Mouse (Mus musculus): Measurements from ENCODE around the gene Dcp1b. TPM values are rescaled to one million over a fixed set of nuclear protein-coding genes. Genes with fewer than 3 reads are reported as not detected.

The Dcp1b gene
- total RNA-seq, 1 experiment, result 2.5 TPM

DNA sequence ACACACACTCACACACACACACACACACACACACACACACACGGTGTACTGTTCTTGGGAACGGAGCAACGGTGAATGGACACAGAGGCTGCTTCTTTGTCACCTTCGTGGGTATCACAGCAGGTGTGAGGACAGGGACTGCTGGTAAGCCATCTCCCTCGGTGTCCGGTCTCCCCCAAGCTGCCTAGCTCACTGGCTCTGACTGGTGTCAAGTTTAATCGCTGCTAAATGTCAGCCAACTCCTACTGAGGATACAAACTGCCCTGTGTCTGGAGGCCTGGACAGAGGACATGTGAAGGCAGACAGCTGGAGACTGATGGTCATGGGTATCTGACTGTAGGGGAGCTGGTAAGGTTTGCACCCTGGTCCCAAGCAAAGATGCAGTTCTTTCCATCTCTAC, 65.2 kb downstream of the Dcp1b start:
- H3K4me1 ChIP-seq (ENCODE audit: control insufficient read depth in 2 of 2, insufficient read depth in 2 of 2, low read length in 2 of 2, poor library complexity in 1 of 2), result no peaks in the 10 kb centered on the region
- TF ChIP-seq HCFC1 (IDR thresholded peaks at IDR 0.05; ENCODE audit: borderline replicate concordance, insufficient read depth, low read length), result no peak
- TF ChIP-seq ZC3H11A (IDR thresholded peaks at IDR 0.05; ENCODE audit: borderline replicate concordance, low read depth, low read length), result no peak
- no peak for TF ChIP-seq CHD2 (IDR thresholded peaks at IDR 0.05; ENCODE audit: low read depth, low read length)
- TF ChIP-seq ZNF384 (IDR thresholded peaks at IDR 0.05; ENCODE audit: low read depth, low read length), result no peak
- TF ChIP-seq MAFK (IDR thresholded peaks at IDR 0.05; ENCODE audit: insufficient read depth, low read depth, low read length), result no peak
- DNase-seq (ENCODE audit: low read depth, low spot score), result no peak
- H3K4me3 ChIP-seq (ENCODE audit: insufficient read depth in 1 of 2, low read depth in 1 of 2, low read length in 2 of 2, poor library complexity in 1 of 2, severe bottlenecking in 1 of 2), result no peak overlapping the region
- no peaks in the 10 kb centered on the region for H3K9me3 ChIP-seq (ENCODE audit: control insufficient read depth, insufficient read depth, low read depth, low read length)
- in situ Hi-C loops (cut with MboI; ENCODE audit: low sequenced_read_pairs in 2 of 2, unreplicated experiment in 2 of 2), result no loop called here
- H3K9ac ChIP-seq (ENCODE audit: insufficient read depth, low read depth, low read length, poor library complexity, severe bottlenecking), result no peak overlapping the region
- no peak overlapping the region for H3K27ac ChIP-seq (ENCODE audit: insufficient read depth, low read depth, low read length, poor library complexity, severe bottlenecking)
- H3K36me3 ChIP-seq (ENCODE audit: control insufficient read depth, insufficient read depth, low read length, poor library complexity, severe bottlenecking), result no peaks in the 10 kb centered on the region

DNA sequence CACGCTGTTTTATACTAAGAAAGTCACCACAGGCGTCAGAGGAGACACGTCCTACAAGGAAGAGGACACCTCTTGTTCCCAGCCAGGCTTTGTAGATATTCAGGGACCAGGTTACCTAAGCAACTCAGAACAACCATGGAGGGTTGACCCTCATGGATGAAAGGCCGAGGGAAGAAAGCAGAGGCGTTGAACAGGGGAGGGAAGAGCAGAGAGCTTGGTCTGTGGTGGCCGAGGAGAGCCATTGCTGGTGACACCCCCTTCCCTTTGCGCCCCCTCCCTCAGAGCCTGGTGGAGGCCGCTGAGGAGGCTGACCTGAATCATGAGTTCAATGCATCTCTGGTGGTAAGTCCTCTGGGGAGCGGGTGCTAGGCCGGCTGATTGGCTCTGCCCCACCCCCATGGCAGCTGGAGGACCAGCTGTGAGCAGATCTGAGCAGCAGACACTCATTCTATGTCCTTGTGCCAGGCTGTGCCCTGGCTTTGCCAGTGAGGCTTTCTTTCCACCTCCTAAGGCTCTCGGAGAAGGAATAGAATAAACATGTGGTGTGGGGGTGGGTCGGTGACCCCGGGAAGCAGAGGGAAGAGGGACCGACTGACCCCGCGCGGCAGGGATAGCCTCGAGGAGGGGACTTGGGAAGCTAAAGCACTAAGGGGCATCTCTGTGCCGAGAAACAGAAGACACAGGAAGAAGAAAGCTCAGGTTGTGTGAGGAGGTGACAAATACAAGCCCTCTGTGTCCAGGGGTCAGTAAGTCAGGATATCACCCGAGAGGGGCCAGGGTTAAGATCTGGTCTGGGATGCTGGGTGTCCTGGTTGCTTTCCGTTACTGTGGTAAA, 66.0 kb downstream of the Dcp1b start:
- TF ChIP-seq ZNF384 (IDR thresholded peaks at IDR 0.05; ENCODE audit: low read depth, low read length) (no peak), MAFK (IDR thresholded peaks at IDR 0.05; ENCODE audit: insufficient read depth, low read depth, low read length) (no peak), CHD2 (IDR thresholded peaks at IDR 0.05; ENCODE audit: low read depth, low read length) (no peak)
- no peaks in the 10 kb centered on the region for H3K9me3 ChIP-seq (ENCODE audit: control insufficient read depth, insufficient read depth, low read depth, low read length)
- DNase-seq (ENCODE audit: low read depth, low spot score), result no peak
- H3K27ac ChIP-seq (ENCODE audit: insufficient read depth, low read depth, low read length, poor library complexity, severe bottlenecking), result no peak overlapping the region
- in situ Hi-C loops (cut with MboI; ENCODE audit: low sequenced_read_pairs in 2 of 2, unreplicated experiment in 2 of 2), result no loop called here
- H3K9ac ChIP-seq (ENCODE audit: insufficient read depth, low read depth, low read length, poor library complexity, severe bottlenecking), result no peak overlapping the region
- H3K36me3 ChIP-seq (ENCODE audit: control insufficient read depth, insufficient read depth, low read length, poor library complexity, severe bottlenecking), result no peaks in the 10 kb centered on the region
- no peaks in the 10 kb centered on the region for H3K4me1 ChIP-seq (ENCODE audit: control insufficient read depth in 2 of 2, insufficient read depth in 2 of 2, low read length in 2 of 2, poor library complexity in 1 of 2)
- no peak overlapping the region for H3K4me3 ChIP-seq (ENCODE audit: insufficient read depth in 1 of 2, low read depth in 1 of 2, low read length in 2 of 2, poor library complexity in 1 of 2, severe bottlenecking in 1 of 2)

DNA sequence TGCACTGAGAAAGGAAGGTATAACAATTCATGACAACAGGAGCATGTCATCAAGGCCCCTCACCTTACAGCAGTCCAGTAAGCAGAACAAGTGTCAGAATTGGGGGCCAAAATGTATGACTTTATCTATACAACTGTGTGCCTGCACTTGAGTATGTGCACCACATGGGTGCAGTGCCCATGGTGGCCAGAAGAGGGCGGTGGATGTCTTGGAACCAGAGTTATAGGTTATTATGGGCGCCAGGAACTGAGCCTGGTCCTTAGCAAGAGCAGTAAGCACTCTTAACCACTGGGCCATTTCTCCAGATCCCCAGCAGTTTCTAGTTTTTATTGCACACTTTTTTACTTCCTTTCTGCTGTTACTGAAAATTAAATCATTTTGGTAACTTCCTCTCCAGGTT, 71.0 kb downstream of the Dcp1b start:
- Histone ChIP-seq H3K9me3 (ENCODE audit: control insufficient read depth, insufficient read depth, low read depth, low read length) (no peaks in the 10 kb centered on the region), H3K9ac (ENCODE audit: insufficient read depth, low read depth, low read length, poor library complexity, severe bottlenecking) (no peak overlapping the region), H3K4me3 (ENCODE audit: insufficient read depth in 1 of 2, low read depth in 1 of 2, low read length in 2 of 2, poor library complexity in 1 of 2, severe bottlenecking in 1 of 2) (no peak overlapping the region), H3K27ac (ENCODE audit: insufficient read depth, low read depth, low read length, poor library complexity, severe bottlenecking) (no peak overlapping the region), H3K36me3 (ENCODE audit: control insufficient read depth, insufficient read depth, low read length, poor library complexity, severe bottlenecking) (no peaks in the 10 kb centered on the region), H3K4me1 (ENCODE audit: control insufficient read depth in 2 of 2, insufficient read depth in 2 of 2, low read length in 2 of 2, poor library complexity in 1 of 2) (0 out of 4 replicates have a peak, but pooled peaks cover 0 to 1% of the 10 kb centered on the region in 2 experiments)
- TF ChIP-seq ZC3H11A (IDR thresholded peaks at IDR 0.05; ENCODE audit: borderline replicate concordance, low read depth, low read length), result 0 out of 2 replicates have a peak, but pooled peaks have one; percentile 21
- no peak for TF ChIP-seq MAFK (IDR thresholded peaks at IDR 0.05; ENCODE audit: insufficient read depth, low read depth, low read length)
- no peak for TF ChIP-seq CHD2 (IDR thresholded peaks at IDR 0.05; ENCODE audit: low read depth, low read length)
- no peak for TF ChIP-seq ZNF384 (IDR thresholded peaks at IDR 0.05; ENCODE audit: low read depth, low read length)
- TF ChIP-seq HCFC1 (IDR thresholded peaks at IDR 0.05; ENCODE audit: borderline replicate concordance, insufficient read depth, low read length), result no peak
- in situ Hi-C loops (cut with MboI; ENCODE audit: low sequenced_read_pairs in 2 of 2, unreplicated experiment in 2 of 2), result no loop called here
- no peak for DNase-seq (ENCODE audit: low read depth, low spot score)

DNA sequence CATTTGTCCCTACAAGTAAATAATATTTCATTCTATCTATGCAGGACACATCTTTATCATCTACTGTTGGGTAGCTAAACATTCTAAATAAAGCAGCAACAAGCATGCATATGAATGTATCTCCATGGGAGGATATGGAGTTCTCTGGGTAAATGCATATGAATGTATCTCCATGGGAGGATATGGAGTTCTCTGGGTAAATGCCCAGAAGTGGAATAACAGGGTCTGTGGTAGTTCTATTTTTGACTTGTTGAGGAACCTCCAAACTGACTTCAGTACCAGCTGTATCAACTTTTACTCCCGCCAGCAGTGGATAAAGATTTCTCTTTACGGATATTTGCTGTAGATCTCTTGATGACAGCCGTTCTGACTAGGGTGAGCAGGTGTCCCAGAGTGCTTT, 73.5 kb downstream of the Dcp1b start:
- no peak for TF ChIP-seq HCFC1 (IDR thresholded peaks at IDR 0.05; ENCODE audit: borderline replicate concordance, insufficient read depth, low read length)
- no peak for TF ChIP-seq MAFK (IDR thresholded peaks at IDR 0.05; ENCODE audit: insufficient read depth, low read depth, low read length)
- Histone ChIP-seq H3K4me1 (ENCODE audit: control insufficient read depth in 2 of 2, insufficient read depth in 2 of 2, low read length in 2 of 2, poor library complexity in 1 of 2) (0 out of 4 replicates have a peak, but pooled peaks cover 0 to 1% of the 10 kb centered on the region in 2 experiments), H3K9ac (ENCODE audit: insufficient read depth, low read depth, low read length, poor library complexity, severe bottlenecking) (no peak overlapping the region), H3K4me3 (ENCODE audit: insufficient read depth in 1 of 2, low read depth in 1 of 2, low read length in 2 of 2, poor library complexity in 1 of 2, severe bottlenecking in 1 of 2) (no peak overlapping the region), H3K9me3 (ENCODE audit: control insufficient read depth, insufficient read depth, low read depth, low read length) (no peaks in the 10 kb centered on the region), H3K27ac (ENCODE audit: insufficient read depth, low read depth, low read length, poor library complexity, severe bottlenecking) (no peak overlapping the region), H3K36me3 (ENCODE audit: control insufficient read depth, insufficient read depth, low read length, poor library complexity, severe bottlenecking) (no peaks in the 10 kb centered on the region)
- in situ Hi-C loops (cut with MboI; ENCODE audit: low sequenced_read_pairs in 2 of 2, unreplicated experiment in 2 of 2), result no loop called here
- DNase-seq (ENCODE audit: low read depth, low spot score), result no peak
